In the genomic region with DNA sequence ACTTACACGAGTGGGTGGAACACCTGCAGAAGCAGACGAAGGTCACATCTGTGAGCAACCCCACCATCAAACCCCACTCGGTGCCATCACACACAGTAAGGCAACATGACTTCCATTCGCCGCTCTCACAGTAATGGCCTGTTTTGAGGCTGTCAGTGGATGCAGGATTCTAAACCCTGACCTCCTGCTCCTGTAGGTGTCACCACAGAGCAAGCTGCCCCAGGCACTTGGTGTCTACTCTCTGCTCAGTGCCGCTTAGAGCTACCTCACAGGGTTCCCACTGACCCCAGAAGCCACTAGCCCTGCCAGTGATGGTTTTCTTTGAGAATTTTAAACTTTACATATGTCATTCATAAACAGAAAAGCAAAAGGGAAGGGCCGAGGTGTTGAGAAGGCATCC, we compare ENCODE assay signal across 13 mouse cellular contexts. TPM values are rescaled to one million over a fixed set of nuclear protein-coding genes. Genes with fewer than 3 reads are reported as not detected.
DNase-seq lines count a peak whose midpoint lies in the region; ATAC-seq and TF ChIP-seq lines count a peak whose summit lies in the region.
"Had no signal": no experiment of that assay in that cellular context is flagged by ENCODE, and none has a peak within 500 bp of the region (broad histone marks: within the 10 kb centered on the region; RNA-seq: fewer than 3 reads in every experiment).

No protein-coding gene starts in this region.

- DNase-seq in embryonic facial prominence, embryonic 10.5 days (ENCODE audit: low spot score): no peak
- peak; percentile 29 for DNase-seq in kidney, postnatal 10 days
- DNase-seq in kidney, postnatal 14 days: no peak
- DNase-seq in midbrain, postnatal 0 days (ENCODE audit: low spot score): no peak
- DNase-seq in urinary bladder, postnatal 4 days (ENCODE audit: low spot score in 2 of 2): no peak
- DNase-seq in c-Kit-positive CD71-positive TER-119-positive erythroid progenitor cells, embryonic 14.5 days (ENCODE audit: low spot score): no peak

- no peaks in the 10 kb centered on the region for H3K4me1 ChIP-seq in embryonic facial prominence, embryonic 12.5 days
- H3K4me1 ChIP-seq in embryonic facial prominence, embryonic 10.5 days: no peaks in the 10 kb centered on the region
- no peaks in the 10 kb centered on the region for H3K4me1 ChIP-seq in midbrain, postnatal 0 days (ENCODE audit: insufficient read depth, low read length)
- no peaks in the 10 kb centered on the region for H3K4me1 ChIP-seq in midbrain, embryonic 16.5 days (ENCODE audit: control insufficient read depth, insufficient read depth, low read length)
- H3K4me1 ChIP-seq: hindbrain, embryonic 12.5 days had no signal

- peak; percentile 51 for TF ChIP-seq CTCF in midbrain, postnatal 0 days (IDR thresholded peaks at IDR 0.05)

- 0 out of 2 replicates have a peak, but pooled peaks have one; percentile 22 for ATAC-seq in embryonic facial prominence, embryonic 12.5 days (ENCODE audit: insufficient number of reproducible peaks, insufficient read depth, low FRiP score, low TSS enrichment)
- ATAC-seq in midbrain, postnatal 0 days (ENCODE audit: low FRiP score): no peak
- no peak for ATAC-seq in midbrain, embryonic 16.5 days

- no peak overlapping the region for H3K9ac ChIP-seq in embryonic facial prominence, embryonic 12.5 days
- H3K9ac ChIP-seq in midbrain, postnatal 0 days (replicated peaks; ENCODE audit: low read length, poor library complexity, severe bottlenecking): no peak overlapping the region
- H3K9ac ChIP-seq in midbrain, embryonic 16.5 days (ENCODE audit: low read depth, low read length): no peak overlapping the region
- H3K9ac ChIP-seq: hindbrain, embryonic 12.5 days had no signal

- H3K4me3 ChIP-seq in embryonic facial prominence, embryonic 12.5 days: no peak overlapping the region
- H3K4me3 ChIP-seq in embryonic facial prominence, embryonic 10.5 days: no peak overlapping the region
- H3K4me3 ChIP-seq in midbrain, postnatal 0 days (ENCODE audit: low read depth, low read length): no peak overlapping the region
- no peak overlapping the region for H3K4me3 ChIP-seq in midbrain, embryonic 16.5 days (ENCODE audit: low read depth, low read length)
- H3K4me3 ChIP-seq: hindbrain, embryonic 12.5 days had no signal

- no peaks in the 10 kb centered on the region for H3K9me3 ChIP-seq in embryonic facial prominence, embryonic 12.5 days
- H3K9me3 ChIP-seq in embryonic facial prominence, embryonic 10.5 days: no peaks in the 10 kb centered on the region
- H3K9me3 ChIP-seq in midbrain, postnatal 0 days (ENCODE audit: low read length): no peaks in the 10 kb centered on the region
- H3K9me3 ChIP-seq in midbrain, embryonic 16.5 days (replicated peaks; ENCODE audit: control insufficient read depth, low read length, poor library complexity, severe bottlenecking): no peaks in the 10 kb centered on the region
- H3K9me3 ChIP-seq: hindbrain, embryonic 12.5 days had no signal

- peaks cover 87% of the 10 kb centered on the region for H3K36me3 ChIP-seq in embryonic facial prominence, embryonic 12.5 days
- peaks cover 100% of the 10 kb centered on the region for H3K36me3 ChIP-seq in embryonic facial prominence, embryonic 10.5 days (replicated peaks)
- peaks cover 85% of the 10 kb centered on the region for H3K36me3 ChIP-seq in midbrain, postnatal 0 days (ENCODE audit: insufficient read depth, low read length)
- H3K36me3 ChIP-seq in midbrain, embryonic 16.5 days (ENCODE audit: control insufficient read depth, insufficient read depth, low read length): peaks cover 65% of the 10 kb centered on the region

- 82% methylated on average over 7 of the region's 7 CpGs for WGBS in embryonic facial prominence, embryonic 12.5 days
- 85% methylated on average over 7 of the region's 7 CpGs for WGBS in embryonic facial prominence, embryonic 10.5 days
- WGBS in midbrain, postnatal 0 days: 86% methylated on average over 7 of the region's 7 CpGs
- 83% methylated on average over 7 of the region's 7 CpGs for WGBS in midbrain, embryonic 16.5 days

- H3K27me3 ChIP-seq in embryonic facial prominence, embryonic 12.5 days: no peaks in the 10 kb centered on the region
- no peaks in the 10 kb centered on the region for H3K27me3 ChIP-seq in embryonic facial prominence, embryonic 10.5 days (replicated peaks; ENCODE audit: low read depth, poor library complexity, severe bottlenecking)
- H3K27me3 ChIP-seq in midbrain, postnatal 0 days (ENCODE audit: insufficient read depth, low read length): no peaks in the 10 kb centered on the region
- no peaks in the 10 kb centered on the region for H3K27me3 ChIP-seq in midbrain, embryonic 16.5 days (ENCODE audit: control insufficient read depth, insufficient read depth, low read depth, low read length)
- H3K27me3 ChIP-seq: hindbrain, embryonic 12.5 days had no signal

- H3K27ac ChIP-seq in embryonic facial prominence, embryonic 12.5 days: no peak overlapping the region
- H3K27ac ChIP-seq in embryonic facial prominence, embryonic 10.5 days (replicated peaks): no peak overlapping the region
- H3K27ac ChIP-seq in midbrain, postnatal 0 days (ENCODE audit: low read depth, low read length): no peak overlapping the region
- H3K27ac ChIP-seq in midbrain, embryonic 16.5 days (ENCODE audit: low read length): no peak overlapping the region
- H3K27ac ChIP-seq: hindbrain, embryonic 12.5 days had no signal

- no peak overlapping the region for H3K4me2 ChIP-seq in embryonic facial prominence, embryonic 12.5 days (replicated peaks)
- no peak overlapping the region for H3K4me2 ChIP-seq in midbrain, postnatal 0 days (ENCODE audit: low read depth, low read length, poor library complexity, severe bottlenecking)
- H3K4me2 ChIP-seq in midbrain, embryonic 16.5 days (ENCODE audit: low read length): no peak overlapping the region
- H3K4me2 ChIP-seq: hindbrain, embryonic 12.5 days had no signal

RNA-seq across cellular contexts. Expression of gene Tex29, which starts 25.1 kb away (rescaled TPM):
- polyA plus RNA-seq in embryonic facial prominence, embryonic 12.5 days (2016; fragmentation: Nextera tagmentation; extraction: Ambion mirVana): 0.20 TPM in 1 of 2 replicates, not detected in the other
- polyA plus RNA-seq in embryonic facial prominence, embryonic 10.5 days (2016; fragmentation: Nextera tagmentation; extraction: Ambion mirVana): not detected in 2 replicates
- not detected in 2 replicates for total RNA-seq in midbrain, postnatal 0 days (2014; rRNA removed)
- polyA plus RNA-seq in midbrain, postnatal 0 days (2015; fragmentation: Nextera tagmentation; extraction: Ambion mirVana): 0.43 TPM in 1 of 2 replicates, not detected in the other
- polyA plus RNA-seq in midbrain, embryonic 16.5 days (2015; fragmentation: Nextera tagmentation; extraction: Ambion mirVana): 0.23 and 0.36 TPM in 2 replicates
- total RNA-seq: adrenal gland, postnatal 4 days had no signal
- polyA plus RNA-seq: frontal cortex, adult 2 months; lung, embryonic 16.5 days; thymus, postnatal 0 days had no signal
